Mouse (Mus musculus) left cerebral cortex, adult 18-20 months (tissue): ENCODE measurements around the gene Cdk18. TPM values are rescaled to one million over a fixed set of nuclear protein-coding genes. Genes with fewer than 3 reads are reported as not detected.
A peak's percentile ranks its signal among the peaks of the same experiment; 100 is the strongest.
"Not testable (repeated sequence)": the region's sequence is repeated elsewhere in the genome, so short reads cannot be mapped to it uniquely, and the experiment has no call there.

ENCODE experiments used
- DNase-seq, 2 experiments: peaks; one replicate each; pipeline ENCODE4 v3.0.0; 2021 to 2022; ENCODE audit warnings: low spot score in 2 of 2, mixed read lengths in 1 of 2
- long read RNA-seq, 2 experiments: library from polyadenylated mRNA; stranded (forward); transcript quantifications; one replicate each; pipeline ENCODE4 v2.0.0; 2021
- total RNA-seq, 2 experiments: library from RNA; stranded (reverse); gene quantifications; 2 replicates each; pipeline ENCODE4 v1.2.3; 2021

The Cdk18 gene
- 10 to 100 TPM; 30.5 to 36.1 TPM for total RNA-seq
- long read RNA-seq, experiment 1, full-length matches to known transcripts, result 20 of 30 reads
- long read RNA-seq, experiment 1, partial matches to known transcripts, result 2 of 30 reads
- long read RNA-seq, experiment 1, other reads (novel, unspliced or antisense), result 8 of 30 reads
- long read RNA-seq, experiment 2, full-length matches to known transcripts, result 19 of 32 reads
- long read RNA-seq, experiment 2, partial matches to known transcripts, result 2 of 32 reads
- long read RNA-seq, experiment 2, other reads (novel, unspliced or antisense), result 11 of 32 reads

- DNase-seq, result peak; percentile 31 to 58
Observed at GRCm38 (mm10) chr1:132139416-132139864, at the start of gene Cdk18. Gene Cdk18 (minus strand): TSS chr1:132139684.

GRCm38 (mm10) chr1:132189231-132189630 lies 49.7 kb upstream of the Cdk18 start:
- DNase-seq, result no peak

GRCm38 (mm10) chr1:132188442-132189066 lies 49.1 kb upstream of the Cdk18 start:
- DNase-seq, result no peak

GRCm38 (mm10) chr1:132186303-132186702 lies 46.8 kb upstream of the Cdk18 start:
- DNase-seq, result no peak

GRCm38 (mm10) chr1:132171619-132172018 lies 32.1 kb upstream of the Cdk18 start:
- DNase-seq, result no peak

- DNase-seq, result no peak
Observed at GRCm38 (mm10) chr1:132170698-132171097, 31.2 kb upstream of the Cdk18 start.

GRCm38 (mm10) chr1:132168115-132168767 lies 28.8 kb upstream of the Cdk18 start:
- no peak for DNase-seq

GRCm38 (mm10) chr1:132165859-132166258 lies 26.4 kb upstream of the Cdk18 start:
- no peak for DNase-seq

- no peak for DNase-seq
Observed at GRCm38 (mm10) chr1:132164780-132165518, 25.5 kb upstream of the Cdk18 start.

GRCm38 (mm10) chr1:132162618-132163017 lies 23.1 kb upstream of the Cdk18 start:
- DNase-seq, result not testable (repeated sequence)

GRCm38 (mm10) chr1:132161211-132161880 lies 21.9 kb upstream of the Cdk18 start:
- DNase-seq, result no peak

GRCm38 (mm10) chr1:132159681-132160080 lies 20.2 kb upstream of the Cdk18 start:
- DNase-seq, result no peak

- no peak for DNase-seq
Observed at GRCm38 (mm10) chr1:132158741-132159140, 19.3 kb upstream of the Cdk18 start.

GRCm38 (mm10) chr1:132157808-132158207 lies 18.3 kb upstream of the Cdk18 start:
- no peak for DNase-seq

GRCm38 (mm10) chr1:132157016-132157781 lies 17.7 kb upstream of the Cdk18 start:
- DNase-seq, result peak; percentile 88 to 94

GRCm38 (mm10) chr1:132155737-132156136 lies 16.3 kb upstream of the Cdk18 start:
- DNase-seq, result peak; percentile 80 to 88

- DNase-seq, result no peak
Observed at GRCm38 (mm10) chr1:132153691-132154090, 14.2 kb upstream of the Cdk18 start.

- DNase-seq, result no peak
Observed at GRCm38 (mm10) chr1:132153086-132153690, 13.7 kb upstream of the Cdk18 start.

GRCm38 (mm10) chr1:132151908-132152307 lies 12.4 kb upstream of the Cdk18 start:
- no peak for DNase-seq
